Mouse (Mus musculus) erythroblast, embryonic 14.5 days (primary cell): ENCODE results near the gene Grhl1.

Experiments
- GATA1 ChIP-seq: IDR thresholded peaks from 2 replicates; pipeline ENCODE4 v1.6.1; 2012; ENCODE audit warnings: low read length, inconsistent platforms, mixed read lengths
- TAL1 ChIP-seq: IDR thresholded peaks from 3 replicates; pipeline ENCODE4 v1.6.1; 2012; ENCODE audit warnings: low read length, inconsistent platforms, mixed read lengths

DNA sequence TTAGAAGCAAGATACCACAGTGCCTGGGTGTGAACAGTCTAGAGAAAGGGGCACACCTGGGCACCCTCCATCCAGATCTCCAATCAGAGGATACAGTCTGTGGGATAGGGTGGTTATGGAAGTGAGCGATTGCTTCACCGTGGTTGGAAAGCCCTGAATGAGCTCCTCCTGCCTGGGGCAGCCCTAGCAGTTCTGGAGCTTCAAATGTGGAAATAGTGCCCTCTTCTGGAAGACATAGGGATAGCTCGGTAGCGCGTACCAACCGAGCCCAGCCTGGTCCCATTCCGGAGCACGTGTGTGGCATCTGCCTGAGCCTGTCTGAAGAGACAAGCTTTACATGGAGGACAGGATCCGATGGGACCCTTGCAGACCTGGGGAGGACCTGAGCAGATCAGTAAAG, 28.7 kb downstream of the Grhl1 start:
- TF ChIP-seq GATA1 (no peak), TAL1 (no peak)
